Mouse (Mus musculus) kidney, embryonic 14.5 days (tissue): ENCODE data around the gene B130006D01Rik. TPM values are rescaled to one million over a fixed set of nuclear protein-coding genes. Genes with fewer than 3 reads are reported as not detected.

ENCODE experiments used
- ATAC-seq: fragments of 200-750 bp; cut with Nextera tagmentation; 2 replicates; pipeline ENCODE4 v1.8.0; 2017; ENCODE audit warnings: moderate number of reproducible peaks, mild to moderate bottlenecking, moderate TSS enrichment, moderate library complexity; ENCODE audit not compliant: low FRiP score, low TSS enrichment
- H3K27ac ChIP-seq: fragments of 300-500 bp; sonication (generic); 2 replicates; pipeline ENCODE4 v1.5.1; 2014; ENCODE audit warnings: low read depth, mild to moderate bottlenecking, low read length, moderate library complexity, mixed read lengths
- H3K27me3 ChIP-seq: fragments of 300-500 bp; sonication (generic); 2 replicates; pipeline ENCODE4 v1.6.1; 2014; ENCODE audit warnings: mild to moderate bottlenecking, low read length; ENCODE audit not compliant: control insufficient read depth, insufficient read depth
- H3K36me3 ChIP-seq: fragments of 300-500 bp; sonication (generic); 2 replicates; pipeline ENCODE4 v1.6.1; 2014; ENCODE audit warnings: low read length, mixed read lengths; ENCODE audit not compliant: control insufficient read depth, insufficient read depth
- H3K4me1 ChIP-seq: fragments of 300-500 bp; sonication (generic); 2 replicates; pipeline ENCODE4 v1.6.1; 2014; ENCODE audit warnings: low read length, mixed read lengths; ENCODE audit not compliant: control insufficient read depth, insufficient read depth
- H3K4me2 ChIP-seq: fragments of 300-500 bp; sonication (generic); replicated peaks from 2 replicates; pipeline ENCODE4 v1.6.1; 2014; ENCODE audit warnings: low read depth, mild to moderate bottlenecking, low read length
- H3K4me3 ChIP-seq: fragments of 300-500 bp; sonication (generic); 2 replicates; pipeline ENCODE4 v1.5.1; 2014; ENCODE audit warnings: mild to moderate bottlenecking, low read length
- H3K9ac ChIP-seq: fragments of 300-500 bp; sonication (generic); 2 replicates; pipeline ENCODE4 v1.6.1; 2014; ENCODE audit warnings: low read depth, mild to moderate bottlenecking, low read length, moderate library complexity
- H3K9me3 ChIP-seq: fragments of 300-500 bp; sonication (generic); 2 replicates; pipeline ENCODE4 v1.6.1; 2016; ENCODE audit warnings: low read length; ENCODE audit not compliant: control insufficient read depth
- WGBS: fragments of 180-500 bp; shearing (Covaris S2); extraction: QIAGEN DNeasy Blood & Tissue Kit; methylation state at CpG from one replicate; pipeline ENCODE4 v1.1.7; 2014; 5-methylcytosine and 5-hydroxymethylcytosine counted together
- polyA plus RNA-seq: library from polyadenylated mRNA; unstranded; fragments of >200 nt; fragmentation: Nextera tagmentation; extraction: Ambion mirVana; gene quantifications from 2 replicates; pipeline ENCODE4 v1.2.1, GENCODE M21; 2014

B130006D01Rik gene
- polyA plus RNA-seq, 1 experiment from 2014 or later, result 1.6 TPM

GRCm38 (mm10) chr11:95771665-95772064 lies 48.3 kb downstream of the B130006D01Rik start:
- H3K9me3 ChIP-seq, result no peaks in the 10 kb centered on the region
- H3K36me3 ChIP-seq, result peaks cover 7% of the 10 kb centered on the region; the same call in 1 of the 2 replicates
- no peak overlapping the region for H3K4me3 ChIP-seq
- H3K4me1 ChIP-seq, result no peaks in the 10 kb centered on the region
- no peak for ATAC-seq
- H3K27ac ChIP-seq, result no peak overlapping the region
- H3K27me3 ChIP-seq, result no peaks in the 10 kb centered on the region
- H3K4me2 ChIP-seq, result no peak overlapping the region
- 67% methylated on average over 8 of the region's 8 CpGs for WGBS
- no peak overlapping the region for H3K9ac ChIP-seq

DNA sequence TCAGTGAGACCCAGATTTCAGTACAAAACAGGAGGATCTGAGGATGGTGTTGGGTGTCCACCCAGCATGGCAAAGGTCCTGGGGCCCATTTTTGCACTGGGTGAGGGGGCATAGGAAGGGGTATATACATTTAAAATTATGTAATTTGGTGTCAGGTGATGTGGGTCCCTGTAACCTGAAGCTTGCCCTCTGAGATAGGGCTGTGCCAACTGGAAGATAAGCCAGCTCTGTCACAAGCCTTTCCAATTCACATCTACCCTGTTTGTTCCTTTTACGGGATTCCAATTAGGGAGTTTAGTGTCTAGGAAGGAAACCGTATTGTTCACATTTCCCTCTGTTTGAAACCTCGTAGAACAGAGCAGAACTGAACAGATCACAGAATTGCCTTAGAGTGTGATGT lies 49.9 kb downstream of the B130006D01Rik start:
- Histone ChIP-seq H3K9me3 (no peaks in the 10 kb centered on the region), H3K9ac (no peak overlapping the region), H3K4me3 (no peak overlapping the region), H3K4me2 (no peak overlapping the region), H3K27me3 (no peaks in the 10 kb centered on the region), H3K36me3 (peaks cover 7% of the 10 kb centered on the region; the same call in 1 of the 2 replicates), H3K4me1 (no peaks in the 10 kb centered on the region), H3K27ac (no peak overlapping the region)
- 89% methylated on average over 3 of the region's 3 CpGs for WGBS
- ATAC-seq, result no peak

Other genes starting within 250 kb of the B130006D01Rik start
- 0.51 and 0.59 TPM in 2 replicates for gene Nxph3, start 209.0 kb upstream of the B130006D01Rik start, polyA plus RNA-seq
- 16.8 and 23.4 TPM in 2 replicates for gene Ngfr, start 135.9 kb upstream of the B130006D01Rik start, polyA plus RNA-seq
- 261 and 268 TPM in 2 replicates for gene Phb, start 56.6 kb upstream of the B130006D01Rik start, polyA plus RNA-seq
- gene Zfp652, start 10.9 kb upstream of the B130006D01Rik start, polyA plus RNA-seq, result 13.5 and 13.8 TPM in 2 replicates
- gene Phospho1, start 100.9 kb downstream of the B130006D01Rik start, polyA plus RNA-seq, result not detected in 2 replicates
- 19.5 and 26.0 TPM in 2 replicates for gene Gngt2, start 113.6 kb downstream of the B130006D01Rik start, polyA plus RNA-seq
- 3.9 and 9.8 TPM in 2 replicates for gene Abi3, start 118.9 kb downstream of the B130006D01Rik start, polyA plus RNA-seq
- 0.37 and 0.47 TPM in 2 replicates for gene B4galnt2, start 191.3 kb downstream of the B130006D01Rik start, polyA plus RNA-seq